Mouse (Mus musculus) neutrophil, adult 5-6 weeks (primary cell): ENCODE results near the gene Kdm2b. TPM values are rescaled to one million over a fixed set of nuclear protein-coding genes. Genes with fewer than 3 reads are reported as not detected.

Source experiments
- ATAC-seq: fragments of 151-379, 151-347 bp; 2 replicates; pipeline ENCODE4 v1.8.0; 2017; ENCODE audit warnings: mild to moderate bottlenecking, moderate TSS enrichment; ENCODE audit not compliant: insufficient number of reproducible peaks, poor library complexity, low FRiP score, severe bottlenecking; ENCODE audit errors: extremely low read depth
- total RNA-seq: library from RNA; stranded (forward); fragments of 200-1000 nt; gene quantifications from 2 replicates; pipeline ENCODE4 v1.2.3, GENCODE M21; 2017

Gene Kdm2b
- total RNA-seq, 1 experiment from 2014 or later, result 27.4 TPM

DNA sequence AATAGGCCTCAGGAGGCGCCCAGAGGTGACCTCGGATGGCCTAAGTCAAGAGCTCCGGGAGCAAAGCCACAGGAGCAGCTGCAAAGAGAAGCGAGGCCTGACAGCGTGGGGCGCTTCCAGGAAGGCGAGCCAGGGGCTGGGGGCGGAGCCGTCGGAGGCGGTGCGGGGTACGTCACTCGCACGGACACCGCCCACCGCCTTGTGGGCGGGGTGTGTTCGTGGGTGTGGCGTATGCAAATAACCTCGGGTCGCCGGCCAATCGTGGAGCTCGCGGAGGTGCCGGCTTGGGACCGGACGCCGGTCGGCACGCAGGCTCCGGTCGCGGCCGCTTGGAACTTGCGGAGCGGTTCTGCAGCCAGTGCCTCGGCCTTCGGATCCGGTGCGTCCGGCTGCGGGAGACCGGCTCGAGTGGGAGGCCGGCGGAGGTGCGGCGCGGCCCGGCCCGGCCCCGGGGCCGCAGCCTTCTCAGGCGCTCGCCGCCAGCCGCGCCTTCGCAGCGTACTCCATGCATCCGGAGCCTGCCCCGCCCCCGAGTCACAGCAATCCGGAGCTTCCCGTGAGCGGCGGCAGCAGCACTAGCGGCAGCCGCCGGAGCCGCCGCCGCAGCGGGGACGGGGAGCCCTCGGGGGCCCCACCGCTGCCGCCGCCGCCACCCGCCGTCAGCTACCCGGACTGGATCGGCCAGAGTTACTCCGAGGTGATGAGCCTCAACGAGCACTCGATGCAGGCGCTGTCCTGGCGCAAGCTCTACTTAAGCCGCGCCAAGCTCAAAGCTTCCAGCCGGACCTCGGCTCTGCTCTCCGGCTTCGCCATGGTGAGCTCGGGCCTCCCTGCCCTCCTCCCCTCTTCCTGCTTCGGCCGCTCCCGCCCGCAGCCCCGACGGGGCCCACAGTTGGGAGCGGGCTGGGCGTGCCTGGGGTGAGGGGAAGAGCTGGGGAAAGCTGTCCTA, 25.4 kb upstream of the Kdm2b start, which contains the start of gene Orai1:
Gene Orai1 (plus strand): TSS at position 322 of the 949 bp plus-strand sequence.
- ATAC-seq, result peak; percentile 92

DNA sequence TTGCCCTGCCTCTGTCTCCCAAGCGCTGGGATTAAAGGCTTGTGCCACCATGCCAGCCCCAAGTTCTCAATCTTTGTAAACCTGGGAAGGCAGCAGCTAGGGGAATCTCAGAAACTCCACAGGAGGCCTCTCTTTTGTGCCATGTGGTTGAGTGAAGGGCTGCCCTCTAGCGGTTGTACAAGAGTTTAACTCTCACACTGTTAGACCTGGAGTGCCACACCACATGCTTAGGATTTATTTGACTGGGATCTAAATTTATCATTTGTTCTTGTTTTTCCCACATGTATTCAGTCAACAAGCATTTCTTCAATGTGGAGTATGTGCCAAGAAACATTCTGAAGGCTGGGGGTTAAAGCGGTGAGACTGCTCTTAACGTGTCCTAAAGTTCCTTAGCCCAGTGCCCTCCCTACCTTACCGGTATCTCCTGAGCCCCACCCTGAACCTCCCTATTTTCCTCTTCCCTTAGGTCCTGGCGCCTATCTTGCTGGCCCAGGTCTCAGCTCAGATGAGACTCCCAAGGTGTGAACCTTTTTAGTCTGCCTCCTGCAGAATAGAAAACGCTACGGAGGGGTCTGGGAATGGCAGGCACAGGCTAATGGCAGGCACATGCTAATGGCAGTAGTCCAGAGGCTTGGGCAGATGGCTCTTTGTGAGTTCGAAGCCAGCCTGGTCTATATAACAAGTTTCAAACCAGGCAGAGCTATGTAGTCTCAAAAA, 24.1 kb upstream of the Kdm2b start:
- peak; percentile 34; the same call in 1 of the 2 replicates for ATAC-seq

DNA sequence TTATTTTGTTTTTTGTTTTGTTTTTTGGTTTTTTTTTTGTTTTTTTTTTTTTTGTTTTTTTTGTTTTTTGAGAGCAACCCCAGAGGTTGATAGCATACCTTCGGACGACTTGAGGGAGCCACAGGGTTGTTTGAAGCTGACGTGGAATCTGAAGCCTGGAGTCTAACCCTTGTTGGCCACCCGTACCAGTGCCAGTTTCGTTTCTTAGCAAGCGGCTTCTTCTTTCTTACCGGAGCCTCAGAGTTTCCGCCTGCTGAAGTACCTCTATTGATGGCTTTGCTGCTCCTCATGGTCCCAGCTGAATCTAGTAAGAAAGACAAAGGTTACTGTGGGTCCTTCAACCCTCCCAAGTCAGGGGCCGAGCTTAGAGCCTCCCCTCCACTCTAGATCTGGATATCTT, 22.1 kb upstream of the Kdm2b start:
- ATAC-seq, result no peak

DNA sequence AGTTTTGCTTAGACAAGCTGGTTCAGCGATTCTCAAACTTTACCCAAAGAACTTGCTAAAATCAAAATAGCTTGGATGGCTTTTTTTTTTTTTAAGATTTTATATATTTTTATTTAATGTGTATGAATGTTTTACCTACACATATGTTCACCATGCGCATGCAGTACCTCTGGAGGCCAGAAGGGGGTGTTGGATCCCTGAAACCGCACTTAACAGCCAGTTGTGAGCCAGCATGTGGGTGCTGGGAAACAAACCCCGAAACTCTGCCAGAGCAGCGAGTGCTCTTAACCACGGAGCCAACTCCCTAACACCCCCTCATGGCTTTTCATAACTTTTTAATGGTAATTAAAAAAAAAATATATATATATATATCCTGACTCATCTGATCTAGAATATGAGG, 21.2 kb upstream of the Kdm2b start:
- ATAC-seq, result no peak

DNA sequence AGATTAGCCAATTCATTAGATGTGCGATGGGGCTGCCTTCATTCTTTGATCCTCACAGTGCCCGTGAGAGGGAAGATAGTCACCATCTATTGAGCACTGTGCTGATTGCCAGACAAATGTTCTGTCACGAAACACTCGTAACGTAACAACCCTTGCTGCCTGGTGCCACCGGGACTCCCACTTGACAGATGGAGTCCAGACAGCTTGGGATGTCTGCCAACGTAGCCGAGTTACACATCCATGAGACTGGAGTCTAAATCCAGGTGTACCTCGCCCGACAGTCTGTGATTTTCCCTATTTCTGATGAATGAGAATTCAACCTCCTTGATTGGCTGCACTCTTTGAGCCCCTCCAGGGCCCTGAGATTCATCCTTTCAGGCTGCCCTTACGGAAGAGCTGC, 20.2 kb upstream of the Kdm2b start:
- ATAC-seq, result no peak

DNA sequence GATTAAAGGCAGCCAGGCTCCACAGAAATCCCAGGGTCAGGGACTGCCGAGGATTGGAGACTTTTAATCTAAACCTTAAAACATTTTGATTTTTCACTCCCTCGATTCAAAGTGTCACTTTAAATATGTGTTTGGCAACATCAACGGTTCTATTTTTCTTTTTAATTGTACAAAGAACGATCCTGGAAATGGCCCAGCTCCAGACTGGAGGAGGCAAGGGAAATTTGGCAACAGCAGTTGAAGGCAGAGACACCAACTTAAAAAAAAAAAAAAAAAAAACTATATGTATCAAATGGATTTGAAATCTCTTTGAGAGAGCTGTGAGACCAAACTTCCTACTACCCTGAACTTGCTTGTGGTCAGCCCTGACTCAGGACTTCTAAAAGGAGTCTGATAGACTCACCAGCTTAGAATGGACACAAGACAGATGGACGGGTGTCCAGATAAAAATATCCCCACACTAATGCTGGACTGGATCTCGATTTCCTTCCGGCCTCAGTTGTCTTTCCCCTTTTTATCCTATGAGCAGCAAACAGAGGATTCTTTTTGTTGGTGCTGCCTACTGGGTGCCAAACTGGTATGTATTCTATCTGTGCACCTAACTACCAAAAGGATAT, 19.4 kb upstream of the Kdm2b start:
- ATAC-seq, result no peak

DNA sequence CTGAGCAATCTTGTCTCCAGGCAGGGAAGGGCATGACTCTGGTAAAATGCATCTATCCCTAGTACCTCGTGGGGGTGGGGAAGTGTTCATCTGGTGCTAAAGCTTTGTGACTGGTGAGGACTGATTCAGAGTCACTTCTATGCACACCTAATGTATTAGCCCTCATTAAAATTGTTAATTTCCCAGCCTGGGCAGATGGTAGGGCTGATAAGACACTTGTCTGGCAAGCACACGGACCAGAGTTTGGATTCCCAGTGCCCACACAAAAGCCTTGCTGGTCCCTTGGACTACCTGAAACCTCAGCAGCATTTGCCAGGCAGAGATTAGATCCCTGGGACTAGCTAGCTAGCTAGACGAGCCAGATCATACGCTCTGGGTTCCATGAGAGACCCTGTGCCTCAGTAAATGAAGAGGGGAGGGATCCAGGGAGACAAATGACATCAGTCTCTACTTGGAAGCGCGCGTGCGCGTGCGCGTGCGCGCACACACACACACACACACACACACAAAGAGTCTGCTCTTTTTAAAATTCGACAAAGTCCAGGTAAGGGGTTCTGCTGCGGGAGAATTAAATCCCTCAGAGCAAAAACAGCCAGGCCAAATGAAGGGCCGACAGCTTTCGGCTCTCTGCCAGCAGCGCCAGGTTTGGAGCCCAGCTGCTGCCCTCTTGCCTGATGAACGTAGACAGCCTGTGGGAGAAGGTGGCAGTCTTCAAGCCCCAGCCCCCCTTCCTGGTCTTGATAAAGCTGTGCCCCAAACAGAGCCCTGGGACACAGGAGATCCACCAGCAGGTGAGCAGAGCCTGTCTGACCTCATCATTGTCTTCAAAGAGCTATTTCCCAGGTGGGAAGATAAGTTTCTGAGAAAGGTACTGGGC, 16.3 kb upstream of the Kdm2b start:
- no peak for ATAC-seq

DNA sequence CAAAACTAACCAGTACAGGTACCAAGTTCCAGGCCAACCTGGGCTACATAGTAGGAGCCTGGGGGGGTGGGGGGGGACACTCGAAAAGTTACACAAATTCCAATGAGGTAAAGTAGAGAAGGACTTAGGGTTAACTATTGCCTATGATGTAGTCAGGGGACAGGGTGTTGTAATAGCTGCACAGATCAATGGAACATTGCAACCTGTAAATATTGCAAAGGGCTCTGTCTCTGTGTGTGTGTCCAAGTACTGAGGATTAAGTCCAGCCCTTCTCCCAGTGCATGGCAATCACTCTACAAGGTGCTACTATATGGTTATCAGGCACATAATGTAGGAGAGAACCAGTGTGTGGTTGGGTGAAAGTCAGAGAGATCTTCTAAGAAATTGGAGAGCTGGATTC, 11.3 kb upstream of the Kdm2b start:
- ATAC-seq, result no peak

DNA sequence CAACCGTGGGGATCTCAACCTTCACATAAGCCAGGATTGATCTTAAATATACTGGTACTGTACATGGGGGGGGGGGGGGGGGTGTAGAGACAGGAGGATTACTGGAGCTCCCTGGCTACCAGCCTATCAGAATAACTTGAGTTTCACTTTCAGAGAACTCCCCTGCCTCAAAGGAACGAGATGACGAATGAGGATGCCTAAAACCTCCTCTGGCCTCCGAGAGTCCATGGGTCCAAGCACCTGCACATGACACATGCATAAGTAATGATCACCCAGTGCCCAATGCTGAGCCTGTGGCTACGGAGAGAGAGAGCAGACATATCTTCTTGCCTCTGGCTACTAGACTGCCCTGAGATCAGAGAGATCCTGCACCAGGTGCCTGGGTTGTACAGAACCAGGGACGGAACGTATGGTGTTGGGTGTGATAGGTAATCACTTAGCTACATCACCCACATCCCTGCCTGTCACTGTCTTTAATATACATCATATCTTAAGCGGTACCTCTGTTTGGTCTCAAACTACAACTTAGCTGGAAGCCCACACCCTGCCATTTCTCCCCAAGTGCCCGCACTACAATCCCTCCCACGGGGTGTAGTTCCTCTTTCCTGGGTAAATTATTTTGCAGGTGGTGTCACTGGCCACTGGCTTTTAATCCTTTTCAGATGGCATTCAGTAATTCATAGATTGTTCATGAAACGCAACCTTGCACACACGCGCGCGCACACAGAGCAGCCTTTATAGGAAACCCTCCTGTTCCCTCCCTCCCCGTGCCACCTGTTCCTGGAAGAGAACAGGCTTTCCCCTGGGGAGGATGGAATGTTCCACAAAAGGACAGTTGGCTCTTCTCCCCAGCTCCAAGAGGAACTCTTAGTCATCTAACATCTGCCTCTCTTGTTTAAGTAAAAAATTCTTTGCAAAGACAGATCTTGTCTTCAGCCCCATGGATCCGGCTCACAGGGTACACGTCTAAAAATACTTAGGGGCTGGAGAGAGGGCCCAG, 7.9 kb upstream of the Kdm2b start:
- ATAC-seq, result no peak

DNA sequence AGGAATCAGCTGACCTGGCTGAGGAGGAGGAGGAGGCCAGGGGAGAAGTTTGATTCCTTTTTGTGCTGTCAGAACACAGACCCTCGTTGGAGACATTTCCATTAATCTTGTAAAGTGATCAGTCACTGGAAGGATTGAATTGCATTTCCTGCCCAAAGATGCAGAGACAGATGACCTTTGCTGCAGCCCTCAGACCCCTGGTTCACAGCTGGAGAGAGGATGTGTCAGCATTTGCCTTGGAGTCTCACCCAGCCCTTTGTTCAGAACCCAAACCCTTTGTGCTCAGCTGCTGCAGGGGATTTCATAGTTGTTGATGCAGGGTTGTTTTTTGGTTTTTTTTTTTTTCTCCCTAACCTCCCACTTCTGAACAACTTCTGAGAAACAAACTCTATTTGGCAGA, 5.3 kb upstream of the Kdm2b start:
- no peak for ATAC-seq

DNA sequence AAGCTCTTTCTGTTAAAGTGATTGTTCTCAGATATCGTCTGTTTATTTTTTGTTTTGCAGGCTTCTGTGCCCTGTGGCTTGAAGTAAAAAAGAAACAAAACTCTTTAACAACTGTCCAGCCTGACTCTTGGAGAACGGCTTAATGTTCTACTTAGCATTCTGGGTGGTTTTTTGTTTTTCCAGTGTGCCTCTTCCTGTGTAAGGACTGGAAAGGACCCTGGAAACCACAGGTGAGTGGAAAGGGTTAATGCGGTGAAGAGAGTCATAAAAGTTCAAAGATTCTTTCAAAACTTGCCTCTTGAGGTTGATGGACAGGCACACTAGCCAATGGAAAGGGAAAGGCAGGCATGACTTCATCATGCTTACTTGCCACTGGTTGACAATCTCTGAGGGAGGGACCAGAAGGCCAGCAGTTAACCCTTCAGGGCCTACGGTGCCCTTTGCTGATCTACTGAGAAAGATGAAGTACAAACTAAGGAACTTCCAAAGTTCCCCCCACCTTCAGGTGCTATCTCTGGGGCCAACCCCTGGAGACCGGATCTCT, 4.8 kb upstream of the Kdm2b start:
- peak; percentile 55; the same call in 1 of the 2 replicates for ATAC-seq

DNA sequence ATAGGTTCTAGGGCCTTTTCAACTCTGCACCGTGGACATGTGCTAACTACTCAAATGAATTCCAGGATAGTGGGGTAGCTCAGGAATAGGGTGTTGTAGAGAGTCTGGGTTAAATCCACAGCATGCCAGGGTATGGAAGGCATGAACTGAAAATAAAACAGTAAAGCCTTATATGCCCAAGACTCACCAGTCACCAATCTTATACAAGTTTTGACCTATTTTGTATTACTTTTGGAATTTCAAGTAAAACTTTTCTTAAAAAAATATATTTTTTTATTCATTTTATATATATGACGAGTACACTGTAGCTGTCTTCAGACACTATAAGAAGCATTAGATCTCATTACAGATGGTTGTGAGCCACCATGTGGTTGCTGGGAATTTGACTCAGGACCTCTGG, 4.2 kb upstream of the Kdm2b start:
- no peak for ATAC-seq

DNA sequence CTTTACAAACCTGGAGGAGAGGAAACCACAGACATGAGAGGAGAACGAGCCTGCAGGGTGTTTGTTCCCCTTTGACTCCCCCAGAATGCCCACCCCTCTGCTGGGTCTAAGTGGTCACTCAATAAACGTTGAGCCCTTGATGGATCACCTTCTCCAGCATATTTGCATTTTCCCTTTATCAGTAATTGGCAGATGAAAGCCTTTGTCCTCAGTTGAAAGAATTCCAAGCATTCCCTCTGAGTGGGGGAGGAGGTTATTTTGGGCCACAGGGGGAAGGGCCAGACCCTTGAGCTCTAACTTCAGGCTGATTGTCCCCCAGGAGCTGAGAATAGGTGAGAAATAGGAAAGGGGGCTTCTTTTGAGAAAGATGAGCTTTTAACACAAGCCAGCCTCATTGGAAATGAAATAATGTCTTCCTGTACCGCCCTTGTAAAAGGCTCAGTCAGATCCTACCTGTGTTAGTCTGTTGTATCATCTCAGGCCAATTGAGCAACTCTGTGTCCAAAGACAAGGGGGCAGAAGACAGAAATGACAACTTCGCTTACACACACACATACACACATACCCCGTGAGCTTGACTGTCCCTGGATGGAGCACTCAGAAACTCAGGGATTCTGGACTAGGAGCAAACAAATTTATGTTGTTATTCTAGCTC, 1.9 kb upstream of the Kdm2b start:
- ATAC-seq, result no peak

DNA sequence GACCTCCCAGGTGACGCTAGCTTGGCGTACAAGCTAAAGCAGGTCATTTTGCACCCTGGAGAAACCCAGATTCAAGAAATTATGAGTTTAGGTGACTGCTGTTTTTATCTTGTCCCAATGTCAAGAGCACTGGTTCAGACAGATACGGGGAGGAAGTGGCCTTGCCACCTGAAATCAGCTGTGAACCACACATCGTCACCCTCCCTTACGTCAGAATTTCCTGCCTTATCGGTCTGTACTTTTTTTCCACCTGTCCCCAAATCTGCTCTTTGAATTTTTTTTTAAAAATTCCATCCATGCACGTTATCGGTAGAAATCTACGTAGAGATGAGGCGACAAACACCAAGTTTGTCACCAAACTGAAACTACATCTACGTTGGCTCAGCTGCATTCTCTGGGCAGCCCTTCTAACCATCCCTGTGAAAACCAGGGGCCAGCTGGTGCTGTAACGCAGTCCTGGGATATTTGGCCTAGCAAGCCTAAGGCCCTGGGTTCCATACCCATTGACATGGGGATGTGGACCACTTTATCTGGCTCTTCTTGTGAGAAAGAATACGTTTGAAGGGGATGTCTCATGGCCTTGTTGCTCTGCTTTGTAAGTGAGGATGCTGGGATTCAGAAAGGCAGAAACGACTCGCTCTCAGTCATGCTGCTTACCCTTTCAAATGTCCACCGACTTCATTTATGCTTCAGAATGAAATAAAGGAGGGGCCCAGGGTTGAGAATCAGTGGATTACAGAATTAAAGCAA, 963 bp upstream of the Kdm2b start:
- peak; percentile 46 for ATAC-seq

DNA sequence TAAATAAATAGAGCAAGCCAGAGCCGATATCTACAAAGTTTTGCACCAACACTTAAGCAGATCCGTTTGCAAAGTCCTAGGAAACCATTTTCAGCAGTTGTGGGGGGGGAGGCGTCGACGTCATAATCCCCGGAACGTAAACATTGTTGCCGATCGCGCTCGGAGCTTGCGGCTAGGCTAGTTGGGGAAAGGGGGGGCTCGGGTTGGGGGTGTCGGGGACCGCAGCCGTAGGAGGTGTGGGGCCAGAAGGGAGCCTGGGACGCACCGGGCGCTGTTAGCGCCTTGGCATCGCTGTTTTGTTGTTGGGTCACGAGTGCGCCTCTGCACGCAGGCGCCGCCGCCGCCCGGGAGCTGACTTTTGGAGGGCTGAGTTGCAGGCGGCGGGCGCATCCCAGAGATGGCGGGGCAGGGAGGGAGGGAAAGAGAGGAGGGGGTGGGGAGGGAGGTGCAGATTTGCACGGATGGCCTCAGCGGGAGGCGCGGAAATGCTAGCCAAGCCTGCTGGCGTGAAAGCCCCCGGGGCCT, 560 bp downstream of the Kdm2b start:
- peak; percentile 43; the same call in 1 of the 2 replicates for ATAC-seq
